Mouse (Mus musculus) heart, postnatal 0 days (tissue): ENCODE results near the gene Exph5.

Source experiments
- CTCF ChIP-seq: IDR thresholded peaks from 2 replicates; pipeline ENCODE4 v1.5.1; 2016; ENCODE audit warnings: antibody characterized with exemption, control low read depth, low read depth
- EP300 ChIP-seq: IDR thresholded peaks from 2 replicates; pipeline ENCODE4 v1.6.1; 2016; ENCODE audit warnings: antibody characterized with exemption, low read depth

GRCm38 (mm10) chr9:53254368-53254767 is 47.1 kb upstream of the Exph5 start:
- TF ChIP-seq CTCF (peak; percentile 94), EP300 (no peak)
